Mouse (Mus musculus) natural killer cell, adult 2 months (primary cell): ENCODE measurements around the gene Ntm.

ENCODE experiments used
- DNase-seq, 2 experiments: peaks; one replicate each; pipeline ENCODE4 v3.0.0; 2022; ENCODE audit warnings: low spot score in 2 of 2

The Ntm gene

DNA sequence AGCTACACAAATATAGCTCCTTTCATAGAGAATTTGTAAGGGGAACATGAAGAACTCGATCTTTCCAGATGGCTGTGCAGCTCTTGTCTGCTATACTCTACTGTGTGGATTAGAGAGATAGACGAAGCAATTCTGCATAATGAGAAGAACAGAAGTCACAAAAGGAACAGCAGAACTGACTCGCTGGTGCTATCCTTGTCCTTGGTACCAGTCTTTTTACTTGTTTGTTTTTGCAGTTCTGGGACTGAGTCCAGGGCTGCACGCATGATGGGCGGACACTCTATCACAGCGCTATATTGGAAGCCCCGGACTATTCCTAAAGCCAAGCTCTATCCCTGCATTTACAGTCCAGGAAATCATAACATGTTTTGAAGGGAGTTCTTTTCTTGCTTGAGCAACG lies 637.8 kb downstream of the Ntm start:
- DNase-seq, result no peak

DNA sequence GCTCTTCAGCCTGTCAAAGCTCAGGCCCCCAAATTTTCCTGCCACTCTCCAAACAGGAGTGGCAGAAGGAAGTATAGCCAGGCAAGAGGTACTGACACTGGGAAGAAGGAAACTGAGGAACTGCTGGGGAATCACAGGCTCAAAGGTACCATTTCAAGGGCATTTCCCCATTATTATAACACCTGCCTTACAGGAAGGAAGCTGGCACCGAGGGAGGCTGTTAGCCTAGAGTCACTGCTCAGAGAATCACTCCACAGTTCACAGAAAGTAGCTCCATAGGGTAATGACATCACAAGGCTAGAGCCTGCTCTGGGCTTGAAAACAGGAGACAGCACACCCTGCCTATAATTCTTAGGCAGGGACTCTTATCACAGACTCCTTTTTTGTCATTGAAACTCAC lies 643.7 kb downstream of the Ntm start:
- no peak for DNase-seq

DNA sequence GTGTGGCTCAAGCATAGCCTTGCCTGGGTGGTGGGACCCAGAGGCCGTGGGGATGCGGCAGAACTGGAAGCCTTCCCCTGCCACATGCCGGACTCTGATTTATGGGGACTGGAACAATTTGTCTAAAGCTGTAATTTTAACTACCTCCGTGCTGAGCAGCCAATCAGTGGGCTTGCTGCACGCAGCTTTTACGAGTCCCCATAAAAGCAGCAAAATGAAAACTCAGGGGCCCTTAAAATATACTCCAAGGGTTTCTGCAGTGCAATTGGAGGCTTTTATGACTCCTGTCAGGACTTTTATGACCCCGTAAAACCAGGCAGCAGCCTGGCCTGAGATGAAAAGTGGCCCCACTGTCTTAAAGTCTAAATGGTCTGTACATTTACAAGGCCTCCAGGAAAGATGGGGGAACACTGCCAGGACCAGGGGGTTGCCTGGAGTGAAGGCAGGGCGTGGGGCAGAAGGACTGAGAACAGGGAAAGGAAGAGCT lies 644.2 kb downstream of the Ntm start:
- no peak for DNase-seq

DNA sequence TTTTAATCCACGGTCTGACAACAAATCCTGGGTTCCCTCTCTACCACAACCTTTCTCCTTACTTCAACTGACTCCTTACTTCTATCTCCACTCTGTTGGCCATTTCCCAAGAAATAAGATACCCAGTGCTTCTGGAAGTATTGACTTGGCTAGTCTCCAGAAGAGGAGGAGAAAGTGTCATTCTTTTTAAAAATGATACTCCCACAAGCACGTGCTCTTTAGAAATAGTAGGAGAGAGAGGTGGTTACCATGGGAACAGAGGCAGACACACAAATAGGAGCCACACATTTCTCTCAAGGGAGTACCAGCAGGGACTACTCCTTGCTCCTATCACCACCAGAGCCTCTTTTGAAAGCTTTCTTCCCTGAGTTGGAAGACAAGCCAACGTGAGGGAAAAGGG lies 645.3 kb downstream of the Ntm start:
- no peak for DNase-seq

DNA sequence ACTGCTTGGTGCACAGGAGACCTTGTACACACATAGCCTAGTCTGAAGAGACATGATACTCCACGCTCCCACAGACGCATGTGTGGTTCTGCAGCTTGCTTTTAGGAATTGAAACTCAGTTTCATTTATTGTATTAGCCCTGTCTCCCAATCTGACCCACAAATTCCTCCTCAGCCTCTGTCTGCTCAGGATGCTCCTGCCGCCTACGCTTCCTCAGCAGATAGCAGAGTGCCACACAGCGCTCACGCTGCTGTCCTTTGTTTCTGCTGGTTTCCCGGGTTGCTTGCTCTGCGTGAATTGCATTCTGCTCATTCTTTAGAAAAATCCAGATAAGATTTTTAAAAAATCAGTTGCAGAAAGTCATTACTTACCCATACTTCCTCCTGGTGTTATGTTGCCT lies 647.1 kb downstream of the Ntm start:
- no peak for DNase-seq

DNA sequence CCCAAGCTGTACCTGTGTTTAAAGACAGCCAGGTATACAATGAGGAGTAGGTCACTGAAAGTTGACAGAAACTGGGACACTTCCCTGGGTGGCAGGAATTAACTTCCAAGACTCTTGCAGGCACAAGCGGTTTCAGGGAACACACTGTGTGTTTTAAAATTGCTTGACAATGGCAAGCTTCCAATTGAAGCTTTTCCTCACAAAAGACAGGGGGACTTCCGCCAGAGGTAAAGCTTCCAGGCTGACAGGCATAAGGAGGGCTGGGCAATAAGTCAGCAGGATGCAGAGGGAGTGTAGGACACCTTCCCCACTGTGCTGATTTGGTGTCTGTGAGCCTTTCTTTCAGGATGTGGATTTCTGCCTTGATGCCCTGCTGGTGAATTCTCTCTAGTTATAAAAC lies 656.0 kb downstream of the Ntm start:
- no peak for DNase-seq

DNA sequence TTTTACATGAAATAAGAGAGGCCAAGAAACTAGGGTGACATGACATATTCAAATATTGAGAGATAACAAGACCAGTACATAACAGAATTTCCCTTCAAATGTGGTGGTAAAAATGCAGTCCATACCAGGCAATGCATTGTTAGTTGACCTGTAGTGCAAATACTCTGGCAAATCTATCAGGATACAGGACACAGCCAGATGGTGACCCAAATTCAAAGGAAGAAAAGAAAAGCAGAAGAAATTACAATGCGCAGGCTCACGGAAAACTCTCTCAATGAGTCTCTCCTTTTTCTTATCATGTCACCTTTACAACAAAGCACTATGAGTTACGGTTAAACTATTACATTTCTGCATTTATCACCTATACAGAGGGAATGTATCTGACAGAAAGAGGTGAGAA lies 664.6 kb downstream of the Ntm start:
- no peak for DNase-seq

DNA sequence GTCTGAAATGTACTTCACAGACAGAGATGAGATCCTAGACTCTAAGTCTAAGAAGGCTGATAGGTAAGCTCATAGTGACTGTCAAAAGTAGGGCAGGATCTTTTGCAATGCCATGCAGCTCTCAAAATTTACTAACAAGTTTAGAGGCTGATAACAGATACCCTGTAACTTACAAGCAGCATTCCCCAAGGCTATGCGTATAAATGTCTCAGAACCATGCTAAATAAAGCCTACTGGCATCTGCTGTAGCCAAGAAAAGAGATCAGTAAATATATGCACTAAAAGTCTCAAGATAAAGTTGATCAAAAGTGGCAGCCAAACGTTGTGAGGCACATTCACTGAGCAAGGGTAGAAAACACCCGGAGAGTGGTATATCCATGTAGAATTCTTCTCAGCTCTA lies 666.2 kb downstream of the Ntm start:
- no peak for DNase-seq

DNA sequence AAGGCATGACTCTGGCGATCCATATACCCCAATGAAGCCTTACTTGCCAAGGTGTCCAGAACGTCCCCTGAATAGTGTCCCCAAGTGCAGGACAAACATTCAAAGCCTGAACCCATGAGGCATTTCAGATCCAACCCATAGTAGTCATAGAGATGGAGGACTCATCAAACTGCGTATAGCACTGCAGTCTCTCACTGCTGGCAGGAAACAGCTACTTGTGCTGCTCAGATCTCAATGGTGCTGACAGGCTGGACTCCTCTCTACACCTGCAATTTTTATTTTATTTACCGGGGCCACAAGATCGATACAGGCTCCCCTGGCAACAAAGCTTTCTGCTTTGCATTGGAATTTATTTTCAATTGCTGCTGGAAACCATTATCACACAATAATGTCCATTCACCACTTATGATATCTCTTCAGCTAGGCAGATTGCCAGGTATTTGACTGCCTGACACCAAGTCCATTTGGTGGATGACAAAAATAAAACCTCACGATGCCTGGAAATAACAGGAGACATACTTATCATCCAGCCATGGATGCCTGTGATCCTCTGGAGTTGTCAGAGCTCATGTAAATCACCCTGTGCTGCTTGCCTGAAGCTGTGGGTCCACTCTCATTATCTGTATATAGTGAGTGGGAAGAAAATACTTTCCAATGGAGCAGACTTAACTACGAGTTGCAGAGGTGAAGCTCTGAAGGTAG lies 674.8 kb downstream of the Ntm start:
- no peak for DNase-seq

DNA sequence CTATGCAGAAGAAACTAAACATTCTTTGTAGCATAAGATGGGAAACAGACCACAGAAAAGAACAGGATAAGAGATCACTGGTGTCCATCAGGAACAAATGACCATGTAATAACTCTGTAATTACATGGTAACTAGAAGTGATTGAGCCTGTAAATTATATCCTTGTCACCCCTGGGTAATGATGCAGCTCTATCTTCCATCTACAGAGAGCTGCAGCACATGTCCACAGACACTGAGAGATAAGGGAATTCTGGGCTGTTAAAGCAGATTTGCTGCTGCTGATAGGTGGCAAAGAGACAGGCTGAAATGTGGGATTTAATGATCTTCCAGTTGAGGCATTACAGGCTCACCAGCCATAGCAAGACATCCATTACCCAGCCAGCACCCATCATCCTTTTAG lies 677.8 kb downstream of the Ntm start:
- no peak for DNase-seq

DNA sequence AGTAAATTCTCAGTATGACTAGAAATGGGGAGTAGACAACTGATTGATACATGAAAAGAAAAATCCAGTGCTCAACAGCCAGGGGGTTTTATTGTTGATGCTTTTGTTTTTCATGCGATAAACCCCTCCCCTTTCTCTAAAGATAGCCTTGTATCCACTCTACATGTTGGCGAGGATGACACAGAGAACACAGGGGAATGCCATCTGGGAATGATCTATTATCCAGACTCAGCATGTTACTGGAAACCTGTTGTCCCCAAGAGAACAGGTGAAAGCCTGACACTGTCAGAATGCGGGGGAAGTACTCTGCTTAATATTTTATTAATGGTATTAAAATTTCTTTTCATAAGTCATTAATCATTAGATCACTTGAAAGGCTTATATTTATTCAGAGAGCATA lies 690.1 kb downstream of the Ntm start:
- DNase-seq, result no peak

DNA sequence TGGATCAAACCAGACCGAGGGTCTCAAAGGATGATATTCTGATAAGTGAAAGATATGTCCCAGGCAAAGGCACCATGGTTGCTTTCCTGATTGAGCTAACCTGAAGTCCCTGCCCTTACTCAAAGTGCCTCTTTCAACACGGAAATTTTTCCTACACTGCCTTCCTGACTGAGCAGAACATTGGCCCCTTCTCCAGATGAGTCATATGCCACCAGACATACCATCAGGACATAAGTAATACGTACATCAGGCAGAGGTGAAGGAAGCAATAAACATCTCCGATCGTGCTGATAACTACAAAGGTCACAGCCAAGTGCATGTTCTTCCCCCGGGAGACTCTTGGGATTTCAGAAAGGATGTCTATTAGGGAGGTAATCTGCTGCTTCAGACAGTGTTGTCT lies 693.0 kb downstream of the Ntm start:
- DNase-seq, result no peak

DNA sequence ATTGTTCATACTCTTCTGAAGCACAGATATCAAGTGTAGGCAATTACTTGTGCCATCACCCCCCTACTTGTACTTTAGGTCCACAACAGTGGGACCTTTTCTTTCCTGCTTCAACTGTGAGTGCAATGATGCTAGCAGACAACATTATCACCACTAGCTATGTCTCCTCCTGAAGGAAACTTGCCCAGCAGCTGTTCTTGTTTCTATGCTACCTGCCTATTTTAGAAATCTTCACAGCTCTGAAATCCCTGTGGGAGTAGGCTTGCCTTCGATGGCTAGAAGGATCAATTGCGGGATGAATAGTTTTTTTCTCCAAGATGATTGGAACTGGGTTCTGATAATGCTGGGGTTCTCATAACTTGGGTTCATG lies 693.7 kb downstream of the Ntm start:
- DNase-seq, result no peak

DNA sequence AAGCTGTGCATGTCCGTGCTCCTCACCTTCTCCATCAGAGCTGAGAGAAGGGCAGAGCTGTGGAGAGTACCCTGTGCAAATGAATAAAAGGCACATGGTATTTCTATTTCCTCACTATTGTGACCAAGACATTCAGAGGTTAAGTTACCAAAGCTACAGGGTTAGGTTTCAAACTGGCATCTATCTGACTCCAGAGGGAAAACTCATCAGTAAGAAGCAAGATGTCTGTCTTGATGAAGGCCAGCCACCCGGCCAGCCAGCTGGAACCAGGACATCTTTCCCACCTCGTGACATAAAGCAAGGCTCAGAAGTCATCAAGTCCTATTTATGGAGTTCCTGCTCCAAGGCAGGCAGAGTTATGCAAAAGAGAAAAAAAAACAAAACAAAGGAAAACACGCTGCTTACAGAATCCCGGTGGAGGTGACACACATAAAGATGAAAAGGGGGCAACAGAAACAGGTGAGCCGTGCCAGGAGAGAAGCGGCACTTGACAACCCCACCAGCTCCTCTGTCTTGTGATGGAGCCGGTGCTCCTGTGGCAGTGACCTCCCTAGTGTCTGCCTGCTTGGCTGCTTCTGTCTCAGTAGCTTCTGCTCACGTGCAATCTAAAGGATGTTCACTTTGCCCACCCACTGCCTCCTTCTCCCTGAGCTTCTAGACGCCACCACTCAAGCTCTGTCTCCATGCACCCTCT lies 694.2 kb downstream of the Ntm start:
- DNase-seq, result no peak

DNA sequence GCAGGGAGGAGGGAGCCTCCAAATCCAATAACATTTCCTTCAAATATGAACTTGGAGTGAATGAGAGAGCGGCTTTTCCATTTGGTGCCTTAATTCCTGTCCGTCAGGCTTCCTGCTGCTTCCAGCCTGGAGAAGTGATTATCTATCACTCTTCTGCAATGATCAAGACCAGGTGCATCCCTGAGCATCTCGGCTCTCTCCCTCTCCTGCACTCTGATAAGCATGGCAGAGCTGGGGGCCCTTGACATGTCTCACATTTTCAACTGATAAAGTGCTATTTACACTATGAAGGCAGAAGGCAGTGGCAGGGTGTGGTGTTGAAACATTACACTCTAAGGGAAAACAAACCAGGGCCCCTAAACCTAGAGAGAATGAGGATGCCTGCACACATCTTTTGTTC lies 695.3 kb downstream of the Ntm start:
- DNase-seq, result no peak

DNA sequence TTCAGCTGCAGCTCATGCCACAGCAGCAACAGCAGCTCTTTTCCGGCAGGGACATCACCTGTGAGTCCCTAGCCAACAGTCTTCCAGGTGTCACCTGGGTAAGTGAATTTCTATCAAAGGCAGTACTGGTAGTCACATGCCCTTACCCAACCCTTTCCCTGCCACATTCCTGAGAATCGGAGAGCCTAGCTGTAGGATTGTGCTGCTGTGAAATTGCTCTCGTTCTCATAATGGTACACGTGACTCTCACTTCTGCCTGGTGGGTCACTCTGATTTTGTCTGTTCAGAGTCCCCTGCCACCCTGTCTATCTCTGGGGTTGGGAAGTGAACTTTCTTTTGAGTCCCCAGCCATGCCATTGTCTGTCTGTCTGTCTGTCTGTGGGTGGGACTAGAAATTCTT lies 697.8 kb downstream of the Ntm start:
- no peak for DNase-seq

DNA sequence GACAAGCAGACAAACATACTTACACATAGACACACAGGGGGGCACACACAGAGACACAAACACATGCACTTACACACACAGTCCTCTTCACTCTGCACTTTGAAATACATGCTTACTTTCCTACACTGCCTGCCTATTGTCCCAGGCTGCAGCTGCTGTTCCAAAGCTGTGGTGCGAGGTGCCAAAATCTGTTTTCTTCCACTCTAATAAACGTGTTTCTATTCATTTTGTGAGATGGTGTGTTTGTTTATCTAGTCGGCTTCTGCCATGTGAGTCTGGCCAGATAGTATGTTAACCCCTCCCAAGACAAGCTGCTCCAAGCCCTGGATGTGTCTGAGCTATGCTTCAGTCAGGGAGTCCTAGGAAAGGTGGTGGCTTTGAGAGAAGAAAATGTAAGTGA lies 700.1 kb downstream of the Ntm start:
- no peak for DNase-seq

DNA sequence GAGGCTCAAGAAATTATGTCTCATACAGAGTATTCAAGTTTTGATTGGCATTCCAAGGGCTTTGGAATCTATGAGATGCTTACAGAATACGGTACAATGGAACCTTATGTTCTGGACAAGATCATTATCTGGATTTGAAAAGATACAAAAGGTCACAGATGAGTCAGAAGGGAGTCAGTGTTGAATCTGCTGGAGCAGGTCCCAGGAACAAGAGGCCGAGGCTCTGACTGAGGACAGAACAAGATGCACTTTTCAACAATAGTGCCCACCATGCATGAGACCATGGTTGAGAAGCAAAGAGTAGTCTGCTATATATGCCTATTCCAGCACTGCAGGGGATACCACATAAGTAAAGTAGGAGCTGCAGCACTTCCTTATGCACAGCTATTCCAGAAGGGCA lies 710.1 kb downstream of the Ntm start:
- DNase-seq, result no peak

DNA sequence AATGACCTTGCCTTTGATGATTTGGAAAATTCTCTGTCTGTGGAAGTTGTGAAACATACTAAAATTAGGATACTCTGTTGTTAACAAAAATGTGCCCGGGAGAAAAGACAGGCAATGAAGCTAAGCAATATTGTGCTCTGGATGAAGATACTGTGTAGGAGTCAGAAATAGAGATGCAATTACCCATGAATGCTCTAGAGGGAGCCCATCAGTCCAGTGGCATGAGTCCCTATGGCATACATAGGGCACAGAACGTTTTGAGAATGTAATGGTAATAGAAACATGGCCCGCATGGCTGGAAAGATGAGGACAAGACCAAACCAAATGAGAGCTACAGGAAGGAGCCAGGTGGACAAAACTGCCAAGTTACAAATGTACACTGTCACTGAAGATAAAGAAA lies 712.1 kb downstream of the Ntm start:
- no peak for DNase-seq

DNA sequence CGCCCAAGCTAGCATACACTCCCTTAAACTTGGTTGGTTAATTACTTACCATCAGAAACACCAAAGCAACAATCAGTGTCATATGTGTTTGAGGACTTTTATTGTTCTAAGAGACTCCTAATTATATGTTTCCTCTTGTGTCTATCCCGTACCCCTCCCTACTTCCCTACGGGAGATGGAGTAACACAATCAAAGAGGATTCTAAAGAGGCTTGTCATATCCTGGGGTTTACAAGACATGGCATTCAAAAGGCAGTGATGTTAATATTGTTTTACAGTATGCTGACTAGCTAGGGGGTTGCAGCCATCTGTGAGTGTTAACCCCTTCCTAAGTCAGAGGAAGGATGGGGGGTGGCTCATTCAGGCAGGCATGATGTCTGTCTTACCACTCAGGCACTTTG lies 715.1 kb downstream of the Ntm start:
- DNase-seq, result no peak

DNA sequence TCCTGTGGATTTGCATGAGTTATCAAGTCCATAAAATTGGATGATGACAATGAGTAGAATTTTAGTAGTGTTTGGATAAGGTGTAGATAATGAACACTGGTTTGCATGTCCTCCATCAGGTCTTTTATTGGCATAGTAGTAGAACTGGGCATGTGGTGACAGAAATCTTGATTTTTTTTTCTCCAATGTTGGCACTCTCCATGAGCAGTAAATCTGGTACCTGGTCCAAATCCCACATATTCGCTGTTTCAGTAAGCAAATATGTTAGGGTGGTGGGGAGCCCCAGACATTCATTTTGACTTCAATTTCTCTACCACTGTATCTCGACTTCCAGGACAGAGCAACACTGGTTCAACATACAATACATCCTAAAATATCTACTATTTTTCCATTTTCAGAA lies 718.9 kb downstream of the Ntm start:
- no peak for DNase-seq

DNA sequence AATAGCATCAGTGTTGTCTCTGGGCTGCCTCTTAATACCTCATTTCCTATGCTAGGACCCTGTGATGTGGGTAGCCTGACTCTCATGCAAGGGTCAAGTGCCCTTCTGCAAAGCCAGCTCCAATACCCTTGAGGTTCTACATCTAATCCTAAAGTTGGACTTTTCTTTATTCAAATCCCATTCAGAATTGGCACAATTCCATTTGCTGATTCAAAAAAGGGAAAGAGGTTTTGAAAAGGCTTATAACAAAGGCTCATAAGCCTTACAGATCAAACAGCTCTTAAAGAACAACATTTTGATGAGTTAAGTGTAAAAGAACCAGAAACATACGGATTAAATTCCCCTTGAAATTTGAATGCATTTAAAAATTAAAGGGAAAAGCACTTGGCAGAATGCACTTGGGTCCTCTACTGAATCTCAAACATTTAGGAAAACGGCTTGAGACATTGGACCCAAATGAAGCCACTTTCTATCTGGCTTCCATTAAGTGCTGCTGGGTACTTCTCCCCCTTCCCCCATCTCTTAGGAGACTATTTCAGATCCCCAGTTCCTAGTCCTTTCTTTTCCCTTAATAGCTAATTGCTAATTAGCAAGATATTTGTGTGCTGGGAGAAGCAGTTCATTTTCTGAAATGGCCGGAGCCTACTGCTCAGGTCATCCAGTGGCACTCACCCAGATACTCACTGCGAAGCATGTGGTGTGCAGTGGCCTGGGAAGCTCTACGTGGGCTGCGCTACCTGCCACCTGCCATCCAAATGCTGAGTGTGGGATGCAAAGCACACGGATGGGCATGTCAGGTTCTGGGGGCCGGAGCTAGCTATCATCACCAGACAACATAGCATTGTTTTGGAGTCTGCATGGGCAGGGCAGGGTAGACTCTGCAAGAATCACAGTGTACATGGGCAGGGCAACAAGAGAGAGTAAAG lies 720.2 kb downstream of the Ntm start:
- DNase-seq, result no peak

DNA sequence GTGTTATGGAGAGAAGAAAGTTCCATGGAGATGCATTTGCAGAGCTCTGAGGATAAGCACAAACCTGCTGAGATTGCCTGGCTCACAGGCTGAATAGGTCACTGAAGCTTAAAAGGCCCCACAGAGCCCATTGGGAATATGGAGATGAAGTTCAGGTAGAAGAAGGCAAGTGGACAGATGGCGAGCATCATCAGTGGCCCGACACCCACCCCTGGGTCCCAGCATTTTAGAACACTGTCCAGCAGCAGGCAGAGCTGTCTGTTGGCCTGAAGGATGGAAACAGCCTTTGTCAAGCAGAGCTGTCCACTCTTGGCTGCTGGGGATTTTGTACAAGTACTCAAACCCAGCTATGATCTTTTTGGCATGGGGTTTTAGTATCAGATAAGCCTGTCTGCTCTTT lies 722.1 kb downstream of the Ntm start:
- DNase-seq, result no peak
